Mouse (Mus musculus) lung, postnatal 36 days (tissue): ENCODE results near the gene Mup11.
"Not testable (repeated sequence)": the region's sequence is repeated elsewhere in the genome, so short reads cannot be mapped to it uniquely, and the experiment has no call there.

Source experiments
- DNase-seq: peaks from one replicate; pipeline ENCODE4 v3.0.0; 2022; ENCODE audit warnings: mixed read lengths

The Mup11 gene

GRCm38 (mm10) chr4:60662311-60662710, at the start of gene Mup11:
Gene Mup11, minus strand, starts transcription at chr4:60662411.
- DNase-seq: not testable (repeated sequence)
